Comparison of ENCODE assay signal across 19 mouse cellular contexts in the genomic region with DNA sequence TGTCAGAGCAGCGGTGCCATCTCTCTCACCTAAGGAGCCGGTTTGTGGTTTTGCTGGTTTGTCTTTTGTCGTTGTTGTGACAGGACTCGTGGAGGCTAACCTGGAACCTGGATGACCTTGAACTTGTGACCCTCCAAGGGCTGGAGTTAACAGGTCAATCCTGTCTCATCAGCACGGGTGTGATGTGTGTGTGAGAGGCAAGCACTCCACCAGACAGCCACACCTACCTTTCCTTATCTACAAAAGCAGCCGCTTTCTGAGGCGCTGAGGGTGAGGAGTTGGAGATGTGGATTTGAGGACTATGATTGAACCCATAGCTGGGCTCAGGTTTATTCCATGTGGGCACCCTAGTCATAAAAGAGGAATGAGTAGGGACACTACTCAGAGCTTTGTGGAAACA. TPM values are rescaled to one million over a fixed set of nuclear protein-coding genes. Genes with fewer than 3 reads are reported as not detected.
DNase-seq lines count a peak whose midpoint lies in the region; ATAC-seq and TF ChIP-seq lines count a peak whose summit lies in the region.
"Had no signal": no experiment of that assay in that cellular context is flagged by ENCODE, and none has a peak within 500 bp of the region (broad histone marks: within the 10 kb centered on the region; RNA-seq: fewer than 3 reads in every experiment).

No protein-coding gene starts in this region.

- H3K9me3 ChIP-seq in liver, embryonic 14.5 days (ENCODE audit: control insufficient read depth, low read length) = no peaks in the 10 kb centered on the region
- H3K9me3 ChIP-seq: limb, embryonic 10.5 days; midbrain, embryonic 12.5 days had no signal

- H3K27me3 ChIP-seq in liver, embryonic 14.5 days (ENCODE audit: control insufficient read depth, insufficient read depth, low read length) = no peaks in the 10 kb centered on the region; the same call in none of the 2 replicates
- no peaks in the 10 kb centered on the region for H3K27me3 ChIP-seq in kidney, adult 2 months (replicated peaks; ENCODE audit: control insufficient read depth, insufficient read depth, low read length)
- H3K27me3 ChIP-seq: midbrain, embryonic 12.5 days had no signal

- 36% methylated on average over 7 of the region's 7 CpGs for WGBS in liver, embryonic 14.5 days (ENCODE audit: insufficient replicate concordance)
- 84% methylated on average over 7 of the region's 7 CpGs for WGBS in kidney, adult 2 months

- H3K9ac ChIP-seq in liver, embryonic 14.5 days (replicated peaks) = no peak overlapping the region; the same call in 1 of the 2 replicates
- H3K9ac ChIP-seq: midbrain, embryonic 12.5 days had no signal

- peak; percentile 84 for ATAC-seq in liver, embryonic 14.5 days (ENCODE audit: insufficient read depth)
- ATAC-seq: forebrain, embryonic 16.5 days; hindbrain, embryonic 16.5 days; intestine, postnatal 0 days had no signal

- TF ChIP-seq EP300 in liver, embryonic 14.5 days (IDR thresholded peaks at IDR 0.05; ENCODE audit: low read depth) = peak; percentile 72

- peak; percentile 15 for DNase-seq in 416B (ENCODE audit: low read depth)
- DNase-seq in ES-CJ7 (ENCODE audit: low read depth, low spot score) = peak; percentile 91
- peak; percentile 67 for DNase-seq in c-Kit-positive CD71-positive TER-119-positive erythroid progenitor cells, embryonic 14.5 days (ENCODE audit: low spot score)
- DNase-seq in liver, embryonic 14.5 days (ENCODE audit: low read depth in 3 of 3, low spot score in 3 of 3) = peak; percentile 64 to 78 (median 71)
- DNase-seq in frontal cortex, postnatal 14 days (ENCODE audit: low spot score in 2 of 2) = no peak
- no peak for DNase-seq in kidney, adult 2 months
- DNase-seq in cerebellum, postnatal 4 days (ENCODE audit: low spot score in 2 of 2) = no peak
- DNase-seq: cerebellum, postnatal 14 days; lung, adult 2 months; lung, postnatal 36 days; right cerebral cortex, postnatal 25 days; thymus, adult 18-20 months had no signal

- TF ChIP-seq POLR2A in kidney, adult 2 months (IDR thresholded peaks at IDR 0.05; ENCODE audit: low read depth, low read length) = no peak

- peaks cover 37 to 46% of the 10 kb centered on the region in 2 experiments for H3K4me1 ChIP-seq in liver, embryonic 14.5 days (replicated peaks; ENCODE audit: control insufficient read depth in 2 of 2, insufficient read depth in 2 of 2, low read length in 1 of 2)
- H3K4me1 ChIP-seq in kidney, adult 2 months (ENCODE audit: control insufficient read depth, insufficient read depth, low read length) = peaks cover 15% of the 10 kb centered on the region

- H3K4me2 ChIP-seq in liver, embryonic 14.5 days (ENCODE audit: low read depth) = peak overlapping the region; percentile 28; the same call in 1 of the 2 replicates
- H3K4me2 ChIP-seq: midbrain, embryonic 12.5 days had no signal

- TF ChIP-seq CTCF in liver, embryonic 14.5 days (IDR thresholded peaks at IDR 0.05; ENCODE audit: low read depth) = no peak
- no peak for TF ChIP-seq CTCF in kidney, adult 2 months (conservative IDR thresholded peaks at IDR 0.05; ENCODE audit: insufficient read depth, insufficient read length, low read depth, low read length)

- H3K36me3 ChIP-seq in liver, embryonic 14.5 days (replicated peaks; ENCODE audit: control insufficient read depth, insufficient read depth, low read depth) = no peaks in the 10 kb centered on the region
- H3K36me3 ChIP-seq in kidney, adult 2 months (ENCODE audit: control insufficient read depth, insufficient read depth, low read length) = no peaks in the 10 kb centered on the region
- H3K36me3 ChIP-seq: limb, embryonic 10.5 days; midbrain, embryonic 12.5 days had no signal

- no peak overlapping the region for H3K27ac ChIP-seq in liver, embryonic 14.5 days
- H3K27ac ChIP-seq in kidney, adult 2 months (ENCODE audit: insufficient read depth, low read depth, low read length) = no peak overlapping the region
- H3K27ac ChIP-seq: kidney, postnatal 0 days; layer of hippocampus, adult 2 months; limb, embryonic 10.5 days; midbrain, embryonic 12.5 days had no signal

- no peak overlapping the region for H3K4me3 ChIP-seq in liver, embryonic 14.5 days (ENCODE audit: insufficient read depth in 1 of 2, low read depth in 2 of 2, low read length in 2 of 2)
- H3K4me3 ChIP-seq in kidney, adult 2 months (ENCODE audit: insufficient read depth, low read depth, low read length) = no peak overlapping the region
- H3K4me3 ChIP-seq: layer of hippocampus, adult 2 months; limb, embryonic 10.5 days; midbrain, embryonic 12.5 days had no signal

RNA-seq across cellular contexts. Expression of gene Cox4i2, which starts 15.7 kb away (rescaled TPM):
- 0.51 and 0.92 TPM in 2 replicates for polyA plus RNA-seq in liver, embryonic 14.5 days (2012; rRNA removed)
- polyA plus RNA-seq in liver, embryonic 14.5 days (2014; fragmentation: Nextera tagmentation; extraction: Ambion mirVana) = 0.47 and 0.51 TPM in 2 replicates
- 2.9 and 3.1 TPM in 2 replicates for polyA plus RNA-seq in kidney, adult 2 months (2012; rRNA removed)

RNA-seq across cellular contexts. Expression of gene Id1, which starts 33.6 kb away (rescaled TPM):
- polyA plus RNA-seq in liver, embryonic 14.5 days (2012; rRNA removed) = 45.6 and 50.6 TPM in 2 replicates
- polyA plus RNA-seq in liver, embryonic 14.5 days (2014; fragmentation: Nextera tagmentation; extraction: Ambion mirVana) = 20.7 and 22.6 TPM in 2 replicates
- polyA plus RNA-seq in kidney, adult 2 months (2012; rRNA removed) = 156 and 235 TPM in 2 replicates

Comparison
In these comparisons a context has a peak if more than half of its experiments do, and no peak if none do; other contexts are left out.
1. DNase-seq: peak in 416B (single experiment), ES-CJ7 (single experiment), c-Kit-positive CD71-positive TER-119-positive erythroid progenitor cells, embryonic 14.5 days (single experiment) and liver, embryonic 14.5 days (3 of 3); none in frontal cortex, postnatal 14 days (0 of 2), kidney, adult 2 months (single experiment) and cerebellum, postnatal 4 days (0 of 2).